In genomic region chr4:117350139-117350693, GRCm38 (mm10) we compare ENCODE assay signal across 29 mouse cellular contexts.
A peak's percentile ranks its signal among the peaks of the same experiment; 100 is the strongest.
DNase-seq lines count a peak whose midpoint lies in the region; ATAC-seq and TF ChIP-seq lines count a peak whose summit lies in the region.
"Had no signal": no experiment of that assay in that cellular context is flagged by ENCODE, and none has a peak within 500 bp of the region (broad histone marks: within the 10 kb centered on the region; RNA-seq: fewer than 3 reads in every experiment).

No protein-coding gene starts in this region.

- peak overlapping the region; percentile 48 for H3K4me3 ChIP-seq in E14TG2a.4 (replicated peaks; ENCODE audit: low read length)
- no peak overlapping the region; a peak in 1 of 4 replicates for H3K4me3 ChIP-seq in ES-E14 (ENCODE audit: insufficient read depth in 1 of 2, low read depth in 1 of 2, low read length in 2 of 2, poor library complexity in 1 of 2, severe bottlenecking in 1 of 2)
- no peak overlapping the region for H3K4me3 ChIP-seq in limb, embryonic 13.5 days
- H3K4me3 ChIP-seq: embryonic facial prominence, embryonic 12.5 days; forebrain, embryonic 10.5 days; forebrain, embryonic 15.5 days; heart, embryonic 10.5 days; heart, embryonic 15.5 days; liver, embryonic 13.5 days had no signal

- H3K4me2 ChIP-seq in limb, embryonic 13.5 days (replicated peaks), result no peak overlapping the region
- H3K4me2 ChIP-seq: embryonic facial prominence, embryonic 12.5 days; forebrain, embryonic 15.5 days; heart, embryonic 15.5 days; liver, embryonic 13.5 days had no signal

- DNase-seq in left cerebral cortex, postnatal 4 days, result peak; percentile 59
- no peak for DNase-seq in left cerebral cortex, adult 8-10 months (ENCODE audit: low spot score in 2 of 2)
- DNase-seq in ES-E14 (ENCODE audit: low read depth, low spot score), result no peak
- DNase-seq in layer of hippocampus, postnatal 14 days (ENCODE audit: low spot score in 2 of 2), result no peak
- no peak for DNase-seq in lung, postnatal 14 days
- DNase-seq: adrenal gland, postnatal 14 days; B cell, adult 2 months; cerebellum, adult 11-12 months; cerebellum, adult 9-11 months; embryo, embryonic 11 days; gastrocnemius, postnatal 25 days; heart, adult 11 months; kidney, adult 2 months; kidney, postnatal 10 days; liver, embryonic 13.5 days; lung, adult 18-20 months had no signal

- WGBS in limb, embryonic 13.5 days, result 77% methylated on average over 12 of the region's 12 CpGs

- in situ Hi-C loops in ES-E14 (cut with MboI; ENCODE audit: low sequenced_read_pairs in 2 of 2, unreplicated experiment in 2 of 2), result no loop called here

- no peaks in the 10 kb centered on the region for H3K9me3 ChIP-seq in E14TG2a.4 (ENCODE audit: low read length)
- H3K9me3 ChIP-seq in ES-E14 (ENCODE audit: control insufficient read depth, insufficient read depth, low read depth, low read length), result no peaks in the 10 kb centered on the region
- H3K9me3 ChIP-seq in limb, embryonic 13.5 days, result no peaks in the 10 kb centered on the region
- H3K9me3 ChIP-seq: embryonic facial prominence, embryonic 12.5 days; forebrain, embryonic 10.5 days; forebrain, embryonic 15.5 days; G1E; heart, embryonic 10.5 days; heart, embryonic 15.5 days; liver, embryonic 13.5 days had no signal

- no peak overlapping the region for H3K27ac ChIP-seq in ES-E14 (ENCODE audit: insufficient read depth, low read depth, low read length, poor library complexity, severe bottlenecking)
- peak overlapping the region; percentile 58; the same call in 1 of the 2 replicates for H3K27ac ChIP-seq in limb, embryonic 13.5 days
- H3K27ac ChIP-seq: embryonic facial prominence, embryonic 12.5 days; forebrain, embryonic 10.5 days; forebrain, embryonic 15.5 days; heart, embryonic 10.5 days; heart, embryonic 15.5 days; liver, embryonic 13.5 days; macrophage had no signal

- intact Hi-C loops in left cerebral cortex, postnatal 4 days (cut with DNase I), result no loop called here

- H3K27me3 ChIP-seq in E14TG2a.4 (ENCODE audit: insufficient read depth, low read length), result no peaks in the 10 kb centered on the region
- no peaks in the 10 kb centered on the region; the same call in 1 of the 2 replicates for H3K27me3 ChIP-seq in limb, embryonic 13.5 days
- H3K27me3 ChIP-seq: embryonic facial prominence, embryonic 12.5 days; forebrain, embryonic 15.5 days; liver, embryonic 13.5 days; Patski had no signal

- TF ChIP-seq CTCF in E14TG2a.4 (conservative IDR thresholded peaks at IDR 0.05; ENCODE audit: low read length), result no peak

- no peak for ATAC-seq in limb, embryonic 13.5 days (ENCODE audit: low FRiP score, low read depth)
- ATAC-seq in erythroid progenitor cell, adult 5-6 weeks (replicated peaks; ENCODE audit: low FRiP score, poor library complexity, severe bottlenecking), result no peak
- ATAC-seq: forebrain, embryonic 15.5 days; inflammation-experienced regulatory T-cells, adult 6 months; lung, postnatal 0 days; Patski had no signal

- peaks cover 90% of the 10 kb centered on the region for H3K4me1 ChIP-seq in E14TG2a.4 (replicated peaks; ENCODE audit: low read depth, low read length)
- H3K4me1 ChIP-seq in ES-E14 (ENCODE audit: control insufficient read depth in 2 of 2, insufficient read depth in 2 of 2, low read length in 2 of 2, poor library complexity in 1 of 2), result peaks cover 17 to 36% of the 10 kb centered on the region in 2 experiments
- peaks cover 64% of the 10 kb centered on the region for H3K4me1 ChIP-seq in limb, embryonic 13.5 days
- H3K4me1 ChIP-seq: forebrain, embryonic 15.5 days; liver, embryonic 13.5 days had no signal

- peak overlapping the region; percentile 25; the same call in 1 of the 2 replicates for H3K9ac ChIP-seq in ES-E14 (ENCODE audit: insufficient read depth, low read depth, low read length, poor library complexity, severe bottlenecking)
- H3K9ac ChIP-seq in limb, embryonic 13.5 days, result no peak overlapping the region
- H3K9ac ChIP-seq: embryonic facial prominence, embryonic 12.5 days; forebrain, embryonic 15.5 days; heart, embryonic 15.5 days; liver, embryonic 13.5 days had no signal

- H3K36me3 ChIP-seq in E14TG2a.4 (ENCODE audit: insufficient read depth, low read length) (no peaks in the 10 kb centered on the region), ES-E14 (ENCODE audit: control insufficient read depth, insufficient read depth, low read length, poor library complexity, severe bottlenecking) (no peaks in the 10 kb centered on the region)
- H3K36me3 ChIP-seq in limb, embryonic 13.5 days, result no peaks in the 10 kb centered on the region
- H3K36me3 ChIP-seq: embryonic facial prominence, embryonic 12.5 days; forebrain, embryonic 10.5 days; forebrain, embryonic 15.5 days; G1E; heart, embryonic 10.5 days; heart, embryonic 15.5 days; liver, embryonic 13.5 days had no signal

TF ChIP-seq in ES-E14, 5 proteins besides CTCF, POLR2A, EP300 and RAD21:
- TF ChIP-seq ZC3H11A (IDR thresholded peaks at IDR 0.05; ENCODE audit: borderline replicate concordance, low read depth, low read length), result no peak
- TF ChIP-seq HCFC1 (IDR thresholded peaks at IDR 0.05; ENCODE audit: borderline replicate concordance, insufficient read depth, low read length), result no peak
- TF ChIP-seq MAFK (IDR thresholded peaks at IDR 0.05; ENCODE audit: insufficient read depth, low read depth, low read length), result no peak
- TF ChIP-seq CHD2 (IDR thresholded peaks at IDR 0.05; ENCODE audit: low read depth, low read length), result no peak
- no peak for TF ChIP-seq ZNF384 (IDR thresholded peaks at IDR 0.05; ENCODE audit: low read depth, low read length)
